Mouse (Mus musculus) kidney, embryonic 15.5 days (tissue): ENCODE data around the gene Peli2. TPM values are rescaled to one million over a fixed set of nuclear protein-coding genes. Genes with fewer than 3 reads are reported as not detected.
A peak's percentile ranks its signal among the peaks of the same experiment; 100 is the strongest.

Experiments
- ATAC-seq: fragments of 200-750 bp; cut with Nextera tagmentation; replicated peaks from 2 replicates; pipeline ENCODE4 v1.8.0; 2017; ENCODE audit warnings: moderate TSS enrichment; ENCODE audit not compliant: low FRiP score
- H3K27ac ChIP-seq: fragments of 300-500 bp; sonication (generic); 2 replicates; pipeline ENCODE4 v1.5.1; 2015; ENCODE audit warnings: mild to moderate bottlenecking, inconsistent platforms
- H3K27me3 ChIP-seq: fragments of 300-500 bp; sonication (generic); 2 replicates; pipeline ENCODE4 v1.6.1; 2015; ENCODE audit warnings: inconsistent platforms
- H3K36me3 ChIP-seq: fragments of 300-500 bp; sonication (generic); 2 replicates; pipeline ENCODE4 v1.6.1; 2015; ENCODE audit warnings: inconsistent platforms
- H3K4me1 ChIP-seq: fragments of 300-500 bp; sonication (generic); 2 replicates; pipeline ENCODE4 v1.6.1; 2015; ENCODE audit warnings: inconsistent platforms
- H3K4me2 ChIP-seq: fragments of 300-500 bp; sonication (generic); 2 replicates; pipeline ENCODE4 v1.6.1; 2015; ENCODE audit warnings: moderate library complexity, mild to moderate bottlenecking, inconsistent platforms
- H3K4me3 ChIP-seq: fragments of 300-500 bp; sonication (generic); replicated peaks from 2 replicates; pipeline ENCODE4 v1.5.1; 2015; ENCODE audit warnings: mild to moderate bottlenecking, inconsistent platforms
- H3K9ac ChIP-seq: fragments of 300-500 bp; sonication (generic); 2 replicates; pipeline ENCODE4 v1.6.1; 2015; ENCODE audit warnings: mild to moderate bottlenecking, inconsistent platforms
- H3K9me3 ChIP-seq: fragments of 300-500 bp; sonication (generic); replicated peaks from 2 replicates; pipeline ENCODE4 v1.6.1; 2016; ENCODE audit warnings: inconsistent platforms
- WGBS: fragments of 180-500 bp; shearing (Covaris S2); methylation state at CpG from one replicate; pipeline ENCODE4 v1.1.7; 2015; ENCODE audit warnings: mixed read lengths; 5-methylcytosine and 5-hydroxymethylcytosine counted together
- polyA plus RNA-seq: library from polyadenylated mRNA; unstranded; fragments of >200 nt; fragmentation: Nextera tagmentation; extraction: Ambion mirVana; gene quantifications from 2 replicates; pipeline ENCODE4 v1.2.1, GENCODE M21; 2015

Gene Peli2
- polyA plus RNA-seq, 1 experiment from 2014 or later: 7.1 TPM

DNA sequence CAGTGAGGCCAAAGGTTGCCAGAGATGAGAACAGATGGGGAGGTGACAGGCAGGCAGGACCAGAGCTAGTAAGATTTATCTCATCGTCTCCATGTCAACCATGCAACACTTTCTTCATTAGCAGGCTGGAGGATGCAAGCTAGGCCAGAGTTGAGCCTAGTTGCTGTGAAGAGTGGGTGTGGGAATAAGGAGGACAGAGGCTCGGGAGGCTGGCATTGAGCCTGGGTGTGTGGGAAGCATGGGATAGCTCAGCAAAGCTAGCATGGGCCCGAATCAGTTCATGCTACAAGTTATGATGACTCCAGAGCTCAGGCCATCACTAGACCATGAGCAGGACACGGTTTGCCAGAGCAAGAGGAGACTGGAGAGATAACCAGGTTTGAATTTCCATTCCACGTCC lies 166.3 kb downstream of the Peli2 start:
- H3K4me3 ChIP-seq: no peak overlapping the region
- H3K27me3 ChIP-seq: no peaks in the 10 kb centered on the region
- no peak for ATAC-seq
- no peaks in the 10 kb centered on the region for H3K4me1 ChIP-seq
- H3K36me3 ChIP-seq: no peaks in the 10 kb centered on the region
- no peak overlapping the region for H3K9ac ChIP-seq
- no peak overlapping the region for H3K4me2 ChIP-seq
- no peak overlapping the region for H3K27ac ChIP-seq
- no peaks in the 10 kb centered on the region for H3K9me3 ChIP-seq
- 78% methylated on average over 5 of the region's 5 CpGs for WGBS

DNA sequence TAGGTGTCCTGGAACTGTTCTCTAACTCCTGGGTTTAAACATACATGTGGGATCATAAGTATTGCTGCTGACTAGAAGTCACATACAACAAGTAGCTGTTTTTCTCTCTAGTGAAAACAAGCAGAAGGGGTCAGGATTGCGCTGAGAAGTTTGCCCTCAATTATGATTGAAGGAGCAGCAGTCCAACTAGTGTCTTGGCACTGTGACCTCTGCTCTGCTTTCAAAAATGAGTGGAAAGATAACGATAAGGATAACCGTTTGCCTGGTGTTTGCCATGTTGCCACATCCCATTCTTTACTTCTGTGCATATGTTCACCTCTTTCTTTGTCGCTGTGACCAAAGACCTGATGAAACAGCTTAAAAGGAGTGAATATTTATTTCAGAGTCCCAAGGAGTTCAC lies 167.0 kb downstream of the Peli2 start:
- 78% methylated on average over 4 of the region's 4 CpGs for WGBS
- ATAC-seq: no peak
- Histone ChIP-seq H3K9ac (no peak overlapping the region), H3K4me1 (no peaks in the 10 kb centered on the region), H3K9me3 (no peaks in the 10 kb centered on the region), H3K4me3 (no peak overlapping the region), H3K36me3 (no peaks in the 10 kb centered on the region), H3K27ac (no peak overlapping the region), H3K27me3 (no peaks in the 10 kb centered on the region), H3K4me2 (no peak overlapping the region)

DNA sequence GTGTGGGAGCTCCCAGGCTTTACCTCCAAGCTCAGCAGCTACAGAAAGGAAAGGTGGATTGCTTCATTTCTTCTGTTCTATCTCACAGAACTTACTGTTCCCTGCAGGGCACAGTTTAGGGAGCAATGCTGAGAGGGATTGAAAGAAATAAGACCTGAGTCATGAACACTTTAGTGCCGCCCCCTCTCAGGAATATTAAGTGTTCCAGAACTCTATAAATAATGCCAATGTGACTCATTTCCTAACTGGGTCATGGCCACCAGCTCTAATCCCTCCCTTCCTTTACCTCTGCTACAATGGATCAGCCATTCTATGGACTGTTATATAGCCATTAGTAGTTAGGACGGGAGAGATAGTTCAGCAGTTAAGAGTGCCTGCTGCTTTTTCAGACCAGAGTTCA lies 168.0 kb downstream of the Peli2 start:
- Histone ChIP-seq H3K27me3 (no peaks in the 10 kb centered on the region), H3K4me2 (no peak overlapping the region), H3K9ac (no peak overlapping the region), H3K4me3 (no peak overlapping the region), H3K9me3 (no peaks in the 10 kb centered on the region), H3K36me3 (no peaks in the 10 kb centered on the region), H3K4me1 (no peaks in the 10 kb centered on the region), H3K27ac (no peak overlapping the region)
- no peak for ATAC-seq
- WGBS: 64% methylated on average over 2 of the region's 2 CpGs

DNA sequence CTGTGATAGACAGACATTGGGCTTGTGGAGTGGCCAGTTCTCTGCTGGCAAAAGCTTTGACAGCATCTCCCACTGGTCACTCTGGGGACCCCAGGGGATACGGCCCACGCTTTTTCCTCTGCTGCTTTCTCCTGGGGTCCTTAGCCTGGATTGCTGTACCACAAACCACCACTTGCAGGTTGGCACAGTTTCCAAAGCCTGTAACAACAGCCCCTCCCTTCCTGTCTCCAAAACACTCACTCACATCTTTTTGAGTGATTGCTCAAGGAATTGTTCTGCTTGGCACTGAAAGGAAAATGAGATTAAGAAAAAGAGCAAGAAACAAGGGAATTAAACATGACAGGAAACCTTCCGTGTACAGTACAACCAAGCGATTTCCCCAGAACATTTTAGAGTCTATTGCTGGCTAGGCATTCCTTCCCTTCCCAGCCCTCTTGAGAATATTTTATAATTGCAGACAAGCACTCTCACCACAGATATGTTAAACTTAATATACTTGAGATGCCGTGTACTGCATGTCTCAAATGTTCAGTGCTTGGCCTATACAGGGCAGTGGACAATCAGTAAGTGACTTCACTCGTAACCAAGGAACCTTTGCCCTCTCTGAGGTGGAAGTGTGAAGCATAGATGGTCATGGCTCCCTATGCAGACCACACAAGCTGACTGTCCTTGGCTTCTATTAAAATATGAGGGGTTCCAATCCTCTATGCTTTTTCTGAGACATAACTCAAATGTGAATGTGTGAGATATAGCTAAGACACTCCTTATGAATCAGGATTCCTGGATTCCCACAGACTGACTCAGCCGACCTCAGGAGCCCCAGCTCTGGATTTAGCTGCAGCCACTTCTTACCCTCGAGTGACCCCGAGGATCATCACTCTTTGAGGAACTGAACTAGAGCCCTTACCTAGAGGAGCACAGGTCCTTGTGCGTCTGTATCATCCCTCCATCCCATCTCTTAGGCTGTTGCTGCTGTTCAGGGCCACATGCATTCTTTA lies 169.3 kb downstream of the Peli2 start:
- Histone ChIP-seq H3K27ac (no peak overlapping the region), H3K36me3 (no peaks in the 10 kb centered on the region), H3K4me1 (no peaks in the 10 kb centered on the region), H3K9ac (no peak overlapping the region), H3K4me3 (no peak overlapping the region), H3K9me3 (no peaks in the 10 kb centered on the region), H3K27me3 (no peaks in the 10 kb centered on the region), H3K4me2 (no peak overlapping the region)
- 77% methylated on average over 10 of the region's 10 CpGs for WGBS
- no peak for ATAC-seq

DNA sequence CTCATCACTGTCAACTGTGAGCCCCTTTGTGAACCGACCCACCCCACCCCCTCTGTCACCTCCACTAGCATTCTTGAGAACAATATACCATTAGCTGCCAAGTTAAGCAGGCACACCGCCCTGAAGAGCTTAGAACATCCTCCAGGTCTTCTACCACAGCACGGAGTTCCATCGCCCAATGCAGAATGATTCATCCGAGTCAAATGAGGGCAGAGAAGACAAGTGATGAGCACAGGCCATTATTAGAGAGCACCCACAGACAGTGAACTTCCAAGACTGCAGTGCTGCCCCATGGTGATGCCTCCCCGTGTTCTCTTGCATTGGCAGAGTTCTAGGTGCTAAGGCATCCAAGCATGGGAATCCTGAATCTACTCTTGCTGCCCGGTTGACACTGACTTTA lies 172.9 kb downstream of the Peli2 start:
- no peaks in the 10 kb centered on the region for H3K36me3 ChIP-seq
- no peaks in the 10 kb centered on the region for H3K9me3 ChIP-seq
- no peaks in the 10 kb centered on the region for H3K27me3 ChIP-seq
- no peak overlapping the region for H3K4me3 ChIP-seq
- H3K9ac ChIP-seq: no peak overlapping the region
- peaks cover 9% of the 10 kb centered on the region for H3K4me1 ChIP-seq
- H3K4me2 ChIP-seq: no peak overlapping the region
- H3K27ac ChIP-seq: no peak overlapping the region
- 92% methylated on average over 7 of the region's 7 CpGs for WGBS
- no peak for ATAC-seq

DNA sequence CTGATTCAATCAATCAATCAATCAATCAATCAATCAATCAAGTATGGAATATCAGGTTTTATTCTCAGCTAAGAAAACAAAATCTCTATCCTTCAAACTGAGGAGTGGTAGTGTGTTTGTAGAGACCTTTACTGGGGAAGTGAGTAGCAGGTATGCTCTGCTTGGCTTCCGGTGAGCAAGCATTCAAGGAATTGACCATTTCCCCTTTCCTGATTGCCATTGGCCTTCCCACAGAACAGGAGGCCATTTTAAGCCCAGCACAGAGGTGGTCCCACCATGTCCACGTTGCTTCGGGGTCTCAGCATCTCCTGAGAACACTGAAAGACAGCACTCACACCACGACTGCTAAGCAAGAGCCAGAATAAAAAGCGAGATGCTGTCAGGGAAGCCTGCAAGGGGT lies 174.8 kb downstream of the Peli2 start:
- no peaks in the 10 kb centered on the region for H3K27me3 ChIP-seq
- 45% methylated on average over 5 of the region's 5 CpGs for WGBS
- no peaks in the 10 kb centered on the region for H3K36me3 ChIP-seq
- ATAC-seq: no peak
- H3K27ac ChIP-seq: peak overlapping the region; percentile 41; the same call in 1 of the 2 replicates
- no peaks in the 10 kb centered on the region for H3K9me3 ChIP-seq
- no peak overlapping the region for H3K4me3 ChIP-seq
- H3K4me2 ChIP-seq: peak overlapping the region; percentile 28
- H3K4me1 ChIP-seq: peaks cover 9% of the 10 kb centered on the region
- H3K9ac ChIP-seq: no peak overlapping the region

DNA sequence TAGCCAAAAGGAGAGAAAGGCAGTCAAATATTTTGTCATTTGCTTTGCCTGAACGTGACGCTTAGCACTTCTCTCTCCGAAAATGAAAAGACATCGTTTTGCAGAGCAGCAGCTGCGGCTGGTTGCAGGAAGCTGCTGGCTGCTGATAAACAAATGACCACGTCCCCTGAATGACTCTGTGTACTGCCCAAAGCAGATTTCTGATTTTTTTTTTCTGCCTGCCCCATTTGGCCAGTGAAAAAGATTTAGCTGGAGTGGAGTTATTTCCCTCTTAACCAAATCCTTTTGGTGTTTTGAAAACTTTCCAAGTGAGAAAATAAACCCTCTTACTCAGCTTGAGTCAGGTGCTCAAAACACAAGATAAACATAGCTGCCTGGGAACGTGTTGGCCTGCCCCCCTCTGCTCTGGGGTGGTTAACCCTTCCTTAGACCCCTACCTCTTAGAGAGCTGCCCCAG lies 175.2 kb downstream of the Peli2 start:
- WGBS: 9% methylated on average over 7 of the region's 7 CpGs
- ATAC-seq: no peak
- Histone ChIP-seq H3K4me2 (peak overlapping the region; percentile 28), H3K27ac (peak overlapping the region; percentile 41; the same call in 1 of the 2 replicates), H3K36me3 (no peaks in the 10 kb centered on the region), H3K4me1 (peaks cover 9% of the 10 kb centered on the region), H3K4me3 (no peak overlapping the region), H3K9ac (no peak overlapping the region), H3K9me3 (no peaks in the 10 kb centered on the region), H3K27me3 (no peaks in the 10 kb centered on the region)

DNA sequence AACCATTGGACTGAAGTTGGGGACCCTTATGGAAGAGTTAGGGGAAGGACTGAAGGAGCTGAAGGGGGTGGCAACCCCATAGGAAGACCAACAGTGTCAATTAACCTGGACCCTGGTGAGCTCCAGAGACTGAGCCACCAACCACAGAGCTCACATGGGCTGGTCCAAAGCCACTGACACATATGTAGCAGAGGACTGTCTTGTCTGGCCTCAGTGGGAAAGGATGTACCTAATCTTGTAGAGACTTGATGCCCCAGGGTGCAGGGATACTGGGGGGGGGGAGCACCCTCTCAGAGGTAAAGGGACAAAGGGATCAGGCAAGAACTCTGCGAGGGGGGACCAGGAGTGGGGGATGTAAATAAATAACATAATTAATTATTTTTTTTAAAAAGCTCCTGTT lies 176.2 kb downstream of the Peli2 start:
- H3K27ac ChIP-seq: no peak overlapping the region
- ATAC-seq: no peak
- H3K36me3 ChIP-seq: no peaks in the 10 kb centered on the region
- H3K4me1 ChIP-seq: peaks cover 9% of the 10 kb centered on the region
- H3K4me3 ChIP-seq: no peak overlapping the region
- H3K27me3 ChIP-seq: no peaks in the 10 kb centered on the region
- no peak overlapping the region for H3K4me2 ChIP-seq
- H3K9ac ChIP-seq: no peak overlapping the region
- WGBS: 91% methylated on average over 1 of the region's 1 CpGs
- no peaks in the 10 kb centered on the region for H3K9me3 ChIP-seq

DNA sequence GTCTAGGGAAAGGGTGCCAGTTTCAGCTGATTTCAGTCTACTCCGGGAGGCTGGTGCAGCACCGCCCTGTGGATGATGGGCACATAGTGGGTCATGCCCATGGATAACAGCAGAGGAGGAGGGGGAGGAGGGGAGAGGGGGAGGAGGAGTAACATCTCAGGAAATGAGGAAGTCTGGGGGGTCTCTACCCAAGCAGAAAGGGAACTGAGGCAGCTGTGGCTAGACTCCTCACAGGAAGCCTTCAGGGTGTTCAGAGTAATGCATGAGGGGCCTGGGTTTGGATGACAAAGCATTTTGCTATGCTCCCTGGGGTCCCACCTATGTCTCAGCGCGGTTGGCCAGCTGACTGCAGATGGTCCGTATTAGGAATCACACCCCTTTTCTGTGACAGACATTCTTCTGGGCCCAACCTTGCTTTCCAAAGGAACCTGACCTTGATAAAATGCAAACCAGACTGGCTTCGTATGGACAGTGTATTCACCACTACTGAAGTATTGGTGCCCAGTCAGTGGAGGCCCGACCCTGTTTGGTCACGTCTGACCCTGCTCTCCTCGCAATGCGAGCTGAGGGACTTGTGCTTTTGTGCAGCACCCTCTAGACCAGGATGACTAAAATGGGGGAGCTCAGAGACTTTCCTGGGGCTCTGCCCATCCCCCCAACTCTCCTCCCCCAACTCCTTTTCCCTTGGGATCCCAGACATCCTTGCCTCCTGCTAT lies 182.0 kb downstream of the Peli2 start:
- Histone ChIP-seq H3K9me3 (no peaks in the 10 kb centered on the region), H3K27ac (no peak overlapping the region), H3K4me1 (peaks cover 8% of the 10 kb centered on the region), H3K4me3 (no peak overlapping the region), H3K36me3 (no peaks in the 10 kb centered on the region), H3K27me3 (no peaks in the 10 kb centered on the region), H3K9ac (no peak overlapping the region), H3K4me2 (no peak overlapping the region)
- ATAC-seq: 0 out of 2 replicates have a peak, but pooled peaks have one; percentile 25
- WGBS: 81% methylated on average over 10 of the region's 10 CpGs

DNA sequence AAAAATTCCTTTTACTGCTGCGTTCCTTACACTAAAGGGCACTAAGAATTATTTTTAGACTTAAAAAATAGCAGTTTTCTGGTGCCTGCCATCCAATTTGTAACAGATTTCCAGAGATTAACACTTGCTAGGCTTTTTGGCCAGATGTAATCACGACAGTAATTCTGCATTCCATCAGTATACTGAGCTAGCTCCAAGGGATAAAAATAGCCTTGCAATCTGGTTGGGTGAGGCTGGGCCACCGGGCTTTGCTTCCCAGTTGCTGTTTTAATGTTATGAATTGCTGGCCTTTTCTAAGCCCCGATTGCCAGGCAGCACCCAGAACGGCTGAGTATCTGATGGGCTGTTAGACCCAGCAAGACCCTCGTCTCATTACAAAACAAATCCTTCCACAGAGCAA lies 182.6 kb downstream of the Peli2 start:
- no peak for ATAC-seq
- Histone ChIP-seq H3K4me2 (no peak overlapping the region), H3K4me3 (no peak overlapping the region), H3K9ac (no peak overlapping the region), H3K9me3 (no peaks in the 10 kb centered on the region), H3K36me3 (no peaks in the 10 kb centered on the region), H3K4me1 (peaks cover 8% of the 10 kb centered on the region), H3K27ac (no peak overlapping the region), H3K27me3 (no peaks in the 10 kb centered on the region)
- WGBS: 56% methylated on average over 6 of the region's 6 CpGs

DNA sequence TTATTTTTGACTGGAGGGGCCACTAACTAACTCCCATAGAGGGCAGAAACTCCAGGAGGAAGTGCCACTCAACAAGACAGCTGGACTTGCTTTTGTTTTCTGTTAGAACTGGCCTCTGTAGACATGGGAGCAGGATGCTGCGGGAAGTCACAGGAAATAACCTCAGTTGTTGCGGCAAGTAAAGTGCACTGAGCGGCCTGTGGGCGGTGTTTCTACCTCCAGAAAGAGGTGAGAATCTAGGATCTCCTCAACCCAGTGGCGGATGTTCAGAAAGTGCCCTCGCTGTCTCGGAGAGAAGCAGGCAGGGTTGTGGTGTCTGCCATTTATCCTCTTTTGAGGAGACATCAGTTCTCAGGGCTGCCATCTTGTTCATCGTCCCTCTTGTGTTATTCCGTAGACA lies 183.2 kb downstream of the Peli2 start:
- no peak overlapping the region for H3K27ac ChIP-seq
- H3K36me3 ChIP-seq: no peaks in the 10 kb centered on the region
- no peaks in the 10 kb centered on the region for H3K27me3 ChIP-seq
- no peak overlapping the region for H3K4me3 ChIP-seq
- 88% methylated on average over 9 of the region's 9 CpGs for WGBS
- H3K4me2 ChIP-seq: no peak overlapping the region
- ATAC-seq: no peak
- peaks cover 8% of the 10 kb centered on the region for H3K4me1 ChIP-seq
- no peaks in the 10 kb centered on the region for H3K9me3 ChIP-seq
- H3K9ac ChIP-seq: no peak overlapping the region

DNA sequence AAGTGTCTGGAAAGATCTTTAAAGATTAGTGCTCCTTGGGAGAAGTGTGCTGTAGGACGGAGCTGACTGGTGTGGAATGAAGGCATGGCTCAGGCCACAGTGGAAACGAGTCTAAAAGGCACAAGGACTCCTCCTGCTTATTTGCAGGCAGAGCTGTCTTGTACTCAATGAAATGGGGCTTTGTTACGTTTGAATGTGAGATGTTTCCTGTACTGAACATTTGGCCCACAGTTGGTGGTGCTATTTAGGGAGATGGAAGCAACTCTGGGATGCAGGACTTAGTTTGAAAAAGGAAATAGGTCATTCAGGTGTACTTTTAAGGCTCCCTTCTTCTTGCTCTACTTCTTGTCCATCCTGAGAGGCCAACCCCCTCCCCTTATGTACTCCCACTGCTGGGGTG lies 192.6 kb downstream of the Peli2 start:
- no peak overlapping the region for H3K4me2 ChIP-seq
- H3K9me3 ChIP-seq: no peaks in the 10 kb centered on the region
- H3K9ac ChIP-seq: no peak overlapping the region
- 0 out of 2 replicates have a peak, but pooled peaks cover 5% of the 10 kb centered on the region for H3K4me1 ChIP-seq
- no peaks in the 10 kb centered on the region for H3K27me3 ChIP-seq
- H3K27ac ChIP-seq: no peak overlapping the region
- H3K36me3 ChIP-seq: no peaks in the 10 kb centered on the region
- no peak overlapping the region for H3K4me3 ChIP-seq
- no peak for ATAC-seq
- 60% methylated on average over 3 of the region's 3 CpGs for WGBS
